Mouse (Mus musculus): ENCODE measurements around the gene Alg14. TPM values are rescaled to one million over a fixed set of nuclear protein-coding genes. Genes with fewer than 3 reads are reported as not detected.

Gene Alg14
- polyA plus RNA-seq, 1 experiment = not detected

DNA sequence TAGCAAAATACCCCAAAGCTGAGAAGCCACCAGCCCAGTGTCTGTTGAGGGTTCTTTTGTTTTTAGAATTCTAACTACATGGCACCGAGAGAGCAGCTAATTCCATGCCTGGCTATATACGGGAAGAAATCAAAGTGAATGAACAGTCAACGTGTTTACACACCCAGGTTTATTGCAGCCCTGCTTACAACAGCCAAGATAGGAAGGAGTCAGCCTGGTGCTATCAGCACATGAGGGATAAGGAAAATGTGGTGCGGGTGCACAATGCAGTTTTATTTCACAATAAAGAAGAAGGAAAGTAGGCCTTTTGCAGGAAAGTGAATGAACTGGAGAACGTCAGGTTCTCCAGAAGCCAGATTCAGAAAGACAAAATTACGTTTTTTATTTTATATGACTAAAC, 119.9 kb downstream of the Alg14 start:
- TF ChIP-seq CTCF (IDR thresholded peaks at IDR 0.05; ENCODE audit: insufficient read depth, low read depth, low read length) (no peak), POLR2A (IDR thresholded peaks at IDR 0.05; ENCODE audit: insufficient read depth, low read depth, low read length) (no peak)
- Histone ChIP-seq H3K4me1 (ENCODE audit: control insufficient read depth, insufficient read depth, low read length) (no peaks in the 10 kb centered on the region), H3K4me3 (ENCODE audit: insufficient read depth, low read depth, low read length) (no peak overlapping the region), H3K27ac (ENCODE audit: insufficient read depth, low read depth, low read length) (no peak overlapping the region)
- 80% methylated on average over 6 of the region's 6 CpGs for WGBS

Other genes with a start within 250 kb of the Alg14 start
- gene Rwdd3, start 120.1 kb upstream of the Alg14 start, polyA plus RNA-seq (2012; ENCODE audit: insufficient read depth, insufficient read length, low replicate concordance, missing spikeins) = not detected in 2 replicates
- gene Tmem56, start 8.7 kb upstream of the Alg14 start, polyA plus RNA-seq (2012; ENCODE audit: insufficient read depth, insufficient read length, low replicate concordance, missing spikeins) = not detected in 2 replicates
- gene Cnn3, start 134.7 kb downstream of the Alg14 start, polyA plus RNA-seq (2012; ENCODE audit: insufficient read depth, insufficient read length, low replicate concordance, missing spikeins) = not detected in 2 replicates
- gene Slc44a3, start 240.6 kb downstream of the Alg14 start, polyA plus RNA-seq (2012; ENCODE audit: insufficient read depth, insufficient read length, low replicate concordance, missing spikeins) = not detected in 2 replicates

Measured in olfactory bulb, adult 2 months (tissue).